Mouse (Mus musculus) ES-Bruce4 (cell line): ENCODE measurements around the gene Dnajb4.

Experiments
- CTCF ChIP-seq: IDR thresholded peaks from one replicate; pipeline ENCODE4 v1.8.1; 2011; ENCODE audit warnings: low read depth, low read length
- POLR2A ChIP-seq: IDR thresholded peaks from one replicate; pipeline ENCODE4 v1.8.1; 2011; ENCODE audit warnings: low read length; ENCODE audit not compliant: insufficient read depth

DNA sequence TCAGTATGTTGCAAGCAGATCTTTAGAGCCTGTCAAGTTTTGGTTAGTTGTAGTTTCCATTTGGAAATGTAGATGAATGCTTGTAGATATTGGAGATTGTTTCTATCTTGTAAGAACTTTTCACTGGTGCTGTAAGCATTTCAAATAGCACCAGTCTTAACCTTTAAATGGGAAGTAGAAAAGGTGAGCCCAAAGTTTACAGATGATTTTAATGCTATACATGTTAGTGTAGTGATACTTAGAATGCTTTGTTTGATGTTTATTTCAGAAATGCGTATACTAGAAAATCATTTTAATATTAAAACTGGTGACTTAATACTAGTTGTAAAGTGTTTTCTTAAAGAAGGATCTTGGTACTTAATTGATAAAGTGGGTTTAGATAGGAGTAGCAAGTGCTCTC, 25.7 kb upstream of the Dnajb4 start:
- TF ChIP-seq CTCF: no peak
- no peak for TF ChIP-seq POLR2A
